Mouse (Mus musculus): Measurements from ENCODE around the gene Naip2.

DNA sequence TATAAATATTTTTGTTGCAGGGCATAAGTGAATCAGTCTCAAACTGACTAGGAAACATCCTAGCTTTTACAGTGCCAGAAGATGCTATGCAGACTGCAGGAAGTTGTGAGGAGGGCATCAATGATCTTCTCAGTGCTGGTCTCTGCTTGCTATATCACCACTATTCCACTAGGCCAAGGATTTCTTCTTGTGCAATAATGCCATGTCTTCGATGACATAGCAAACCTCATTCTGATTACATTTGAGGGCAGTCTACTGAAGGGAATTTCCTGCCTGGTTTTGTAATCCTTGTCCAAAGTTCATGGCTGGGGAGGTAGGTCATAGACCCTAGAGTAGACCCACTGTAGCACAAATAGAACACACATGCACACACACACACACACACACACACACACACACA, 1.4 kb upstream of the Naip2 start:
- no peak for TF ChIP-seq CTCF (IDR thresholded peaks at IDR 0.05; ENCODE audit: borderline replicate concordance, control insufficient read depth, extremely low read depth, insufficient read depth, low read length, poor library complexity)
- TF ChIP-seq POLR2A (IDR thresholded peaks at IDR 0.05; ENCODE audit: control insufficient read depth, extremely low read depth, insufficient read depth, low read length, poor library complexity) = no peak

Measured in thymus, adult 2 months (tissue).